Mouse (Mus musculus): ENCODE data around the gene Camk2b. TPM values are rescaled to one million over a fixed set of nuclear protein-coding genes. Genes with fewer than 3 reads are reported as not detected.

The Camk2b gene
- polyA plus RNA-seq, 1 experiment from 2014 or later = 140 TPM

GRCm38 (mm10) chr11:5976106-5976505 is 90.1 kb downstream of the Camk2b start:
- no peaks in the 10 kb centered on the region for H3K4me1 ChIP-seq
- no peak overlapping the region for H3K4me3 ChIP-seq (replicated peaks)
- H3K36me3 ChIP-seq = peaks cover 34% of the 10 kb centered on the region
- H3K27me3 ChIP-seq (replicated peaks) = no peaks in the 10 kb centered on the region
- 28% methylated on average over 9 of the region's 9 CpGs for WGBS
- ATAC-seq (ENCODE audit: low FRiP score) = no peak
- H3K27ac ChIP-seq (replicated peaks) = no peak overlapping the region
- H3K9me3 ChIP-seq (replicated peaks) = no peaks in the 10 kb centered on the region
- no peak overlapping the region for H3K4me2 ChIP-seq
- H3K9ac ChIP-seq (replicated peaks) = no peak overlapping the region

- H3K4me2 ChIP-seq = no peak overlapping the region
- no peak overlapping the region for H3K4me3 ChIP-seq (replicated peaks)
- 82% methylated on average over 2 of the region's 2 CpGs for WGBS
- no peak overlapping the region for H3K9ac ChIP-seq (replicated peaks)
- ATAC-seq (ENCODE audit: low FRiP score) = no peak
- H3K27me3 ChIP-seq (replicated peaks) = no peaks in the 10 kb centered on the region
- H3K36me3 ChIP-seq = peaks cover 34% of the 10 kb centered on the region
- no peaks in the 10 kb centered on the region for H3K4me1 ChIP-seq
- no peak overlapping the region for H3K27ac ChIP-seq (replicated peaks)
- H3K9me3 ChIP-seq (replicated peaks) = no peaks in the 10 kb centered on the region
Observed at GRCm38 (mm10) chr11:5975068-5975467, 91.1 kb downstream of the Camk2b start.

GRCm38 (mm10) chr11:5974053-5974452 is 92.1 kb downstream of the Camk2b start:
- H3K4me1 ChIP-seq = no peaks in the 10 kb centered on the region
- no peak overlapping the region for H3K9ac ChIP-seq (replicated peaks)
- no peak overlapping the region for H3K27ac ChIP-seq (replicated peaks)
- ATAC-seq (ENCODE audit: low FRiP score) = no peak
- no peaks in the 10 kb centered on the region for H3K9me3 ChIP-seq (replicated peaks)
- peaks cover 34% of the 10 kb centered on the region for H3K36me3 ChIP-seq
- H3K27me3 ChIP-seq (replicated peaks) = no peaks in the 10 kb centered on the region
- 78% methylated on average over 6 of the region's 6 CpGs for WGBS
- H3K4me3 ChIP-seq (replicated peaks) = no peak overlapping the region
- H3K4me2 ChIP-seq = no peak overlapping the region

- H3K36me3 ChIP-seq = peaks cover 41% of the 10 kb centered on the region
- 61% methylated on average over 7 of the region's 7 CpGs for WGBS
- H3K4me2 ChIP-seq = no peak overlapping the region
- H3K27ac ChIP-seq (replicated peaks) = no peak overlapping the region
- no peak overlapping the region for H3K4me3 ChIP-seq (replicated peaks)
- no peak overlapping the region for H3K9ac ChIP-seq (replicated peaks)
- no peaks in the 10 kb centered on the region for H3K27me3 ChIP-seq (replicated peaks)
- no peaks in the 10 kb centered on the region for H3K4me1 ChIP-seq
- no peaks in the 10 kb centered on the region for H3K9me3 ChIP-seq (replicated peaks)
- ATAC-seq (ENCODE audit: low FRiP score) = no peak
Observed at GRCm38 (mm10) chr11:5973151-5973550, 93.0 kb downstream of the Camk2b start.

- peaks cover 51% of the 10 kb centered on the region for H3K36me3 ChIP-seq
Observed at GRCm38 (mm10) chr11:5971202-5971601, 95.0 kb downstream of the Camk2b start.

GRCm38 (mm10) chr11:5968223-5968622 is 97.9 kb downstream of the Camk2b start:
- Histone ChIP-seq H3K27ac (replicated peaks) (no peak overlapping the region), H3K4me2 (no peak overlapping the region), H3K27me3 (replicated peaks) (no peaks in the 10 kb centered on the region), H3K9ac (replicated peaks) (no peak overlapping the region), H3K36me3 (peaks cover 79% of the 10 kb centered on the region), H3K4me1 (no peaks in the 10 kb centered on the region), H3K9me3 (replicated peaks) (no peaks in the 10 kb centered on the region), H3K4me3 (replicated peaks) (no peak overlapping the region)
- no peak for ATAC-seq (ENCODE audit: low FRiP score)
- WGBS = 88% methylated on average over 6 of the region's 6 CpGs

More at GRCm38 (mm10) chr11:5971202-5971601, 95.0 kb downstream of the Camk2b start:
- Histone ChIP-seq H3K4me2 (no peak overlapping the region), H3K9ac (replicated peaks) (no peak overlapping the region), H3K9me3 (replicated peaks) (no peaks in the 10 kb centered on the region), H3K27me3 (replicated peaks) (no peaks in the 10 kb centered on the region), H3K4me3 (replicated peaks) (no peak overlapping the region), H3K27ac (replicated peaks) (no peak overlapping the region), H3K4me1 (no peaks in the 10 kb centered on the region)
- no peak for ATAC-seq (ENCODE audit: low FRiP score)
- WGBS = 69% methylated on average over 7 of the region's 7 CpGs

- no peaks in the 10 kb centered on the region for H3K27me3 ChIP-seq (replicated peaks)
- H3K27ac ChIP-seq (replicated peaks) = no peak overlapping the region
- no peaks in the 10 kb centered on the region for H3K9me3 ChIP-seq (replicated peaks)
- ATAC-seq (ENCODE audit: low FRiP score) = no peak
- no peak overlapping the region for H3K9ac ChIP-seq (replicated peaks)
- no peaks in the 10 kb centered on the region for H3K4me1 ChIP-seq
- WGBS = 97% methylated on average over 3 of the region's 3 CpGs
- no peak overlapping the region for H3K4me3 ChIP-seq (replicated peaks)
- H3K4me2 ChIP-seq = no peak overlapping the region
- H3K36me3 ChIP-seq = peaks cover 89% of the 10 kb centered on the region
Observed at GRCm38 (mm10) chr11:5966751-5967150, 99.4 kb downstream of the Camk2b start.

GRCm38 (mm10) chr11:5965865-5966264 is 100.3 kb downstream of the Camk2b start:
- WGBS = 82% methylated on average over 11 of the region's 11 CpGs
- ATAC-seq (ENCODE audit: low FRiP score) = no peak
- Histone ChIP-seq H3K27ac (replicated peaks) (no peak overlapping the region), H3K27me3 (replicated peaks) (no peaks in the 10 kb centered on the region), H3K9ac (replicated peaks) (no peak overlapping the region), H3K4me3 (replicated peaks) (no peak overlapping the region), H3K4me2 (no peak overlapping the region), H3K4me1 (no peaks in the 10 kb centered on the region), H3K36me3 (peaks cover 90% of the 10 kb centered on the region), H3K9me3 (replicated peaks) (no peaks in the 10 kb centered on the region)

GRCm38 (mm10) chr11:5960051-5960450 is 106.1 kb downstream of the Camk2b start:
- peaks cover 59% of the 10 kb centered on the region for H3K36me3 ChIP-seq
- 75% methylated on average over 2 of the region's 2 CpGs for WGBS
- no peak overlapping the region for H3K4me3 ChIP-seq (replicated peaks)
- ATAC-seq (ENCODE audit: low FRiP score) = no peak
- H3K27ac ChIP-seq (replicated peaks) = no peak overlapping the region
- no peak overlapping the region for H3K4me2 ChIP-seq
- peaks cover 20% of the 10 kb centered on the region for H3K4me1 ChIP-seq
- no peaks in the 10 kb centered on the region for H3K9me3 ChIP-seq (replicated peaks)
- no peak overlapping the region for H3K9ac ChIP-seq (replicated peaks)
- H3K27me3 ChIP-seq (replicated peaks) = no peaks in the 10 kb centered on the region

GRCm38 (mm10) chr11:5955546-5956276 is 110.5 kb downstream of the Camk2b start, which contains the start of gene Ykt6:
Gene Ykt6 (plus strand): TSS chr11:5955693.
- H3K4me2 ChIP-seq = peak within 1 kb of the TSS; percentile 81
- WGBS = under 1% methylated on average over 71 of the region's 71 CpGs
- peak within 1 kb of the TSS; percentile 96 for H3K27ac ChIP-seq (replicated peaks)
- peak within 1 kb of the TSS; percentile 95 for H3K4me3 ChIP-seq (replicated peaks)
- no peaks in the 10 kb centered on the region for H3K27me3 ChIP-seq (replicated peaks)
- peaks cover 15% of the 10 kb centered on the region for H3K36me3 ChIP-seq
- H3K9me3 ChIP-seq (replicated peaks) = no peaks in the 10 kb centered on the region
- H3K9ac ChIP-seq (replicated peaks) = peak within 1 kb of the TSS; percentile 92
- peak; percentile 98 for ATAC-seq (ENCODE audit: low FRiP score)
- peaks cover 28% of the 10 kb centered on the region for H3K4me1 ChIP-seq

GRCm38 (mm10) chr11:5954965-5955504 is 111.1 kb downstream of the Camk2b start:
- Histone ChIP-seq H3K4me2 (peak overlapping the region; percentile 81), H3K9ac (replicated peaks) (peak overlapping the region; percentile 92), H3K27me3 (replicated peaks) (no peaks in the 10 kb centered on the region), H3K27ac (replicated peaks) (peak overlapping the region; percentile 96), H3K36me3 (peaks cover 9% of the 10 kb centered on the region), H3K9me3 (replicated peaks) (no peaks in the 10 kb centered on the region), H3K4me3 (replicated peaks) (peak overlapping the region; percentile 95), H3K4me1 (peaks cover 28% of the 10 kb centered on the region)
- WGBS = 10% methylated on average over 7 of the region's 7 CpGs
- peak; percentile 87 for ATAC-seq (ENCODE audit: low FRiP score)

GRCm38 (mm10) chr11:5954435-5954834 is 111.7 kb downstream of the Camk2b start:
- Histone ChIP-seq H3K27me3 (replicated peaks) (no peaks in the 10 kb centered on the region), H3K4me3 (replicated peaks) (no peak overlapping the region), H3K36me3 (peaks cover 6% of the 10 kb centered on the region), H3K4me1 (peaks cover 28% of the 10 kb centered on the region), H3K9me3 (replicated peaks) (no peaks in the 10 kb centered on the region), H3K4me2 (0 out of 2 replicates have a peak overlapping the region, but pooled peaks have one; percentile 81), H3K27ac (replicated peaks) (no peak overlapping the region), H3K9ac (replicated peaks) (no peak overlapping the region)
- ATAC-seq (ENCODE audit: low FRiP score) = no peak
- 79% methylated on average over 5 of the region's 5 CpGs for WGBS
